Mouse (Mus musculus): ENCODE results near the gene Adat2.

Gene Adat2

DNA sequence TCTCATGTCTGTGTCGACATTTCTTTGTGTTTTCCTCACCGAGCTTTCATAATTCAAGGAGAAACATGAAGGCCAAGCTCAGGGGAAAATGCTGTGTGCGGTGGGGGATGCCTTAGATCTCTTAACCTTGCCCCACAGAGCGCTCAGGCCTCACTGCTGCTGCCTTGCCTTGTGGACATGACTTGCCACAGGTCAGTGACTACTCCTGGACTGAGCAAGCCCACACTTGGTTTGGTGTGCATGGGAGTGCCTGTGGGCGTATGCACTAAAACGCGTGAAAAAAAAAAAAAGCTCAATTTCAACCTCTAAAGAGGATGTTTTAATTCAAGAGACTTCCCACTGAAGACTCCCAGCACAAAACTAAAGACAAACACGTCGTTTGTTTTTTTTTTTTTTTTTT, 44.2 kb downstream of the Adat2 start:
- no peak for DNase-seq

DNA sequence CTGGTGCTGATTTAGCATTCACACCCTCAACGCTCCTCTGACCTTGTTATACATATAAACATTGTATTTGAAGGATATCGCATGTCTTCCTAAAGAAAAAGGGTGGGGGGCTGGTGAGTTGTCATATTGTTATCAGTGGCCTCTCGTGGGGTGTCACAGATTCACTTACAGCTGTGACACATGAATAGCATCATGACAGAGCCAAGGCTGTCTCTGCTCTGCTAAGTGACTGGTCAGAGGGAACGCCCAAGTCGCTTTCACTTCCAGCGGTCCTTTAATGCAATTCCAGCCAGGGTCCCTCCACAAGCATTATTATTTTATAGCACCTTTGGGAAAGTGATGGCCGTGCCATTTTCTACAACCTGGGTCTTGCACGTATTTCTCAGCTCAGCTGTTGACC, 44.8 kb downstream of the Adat2 start:
- no peak for DNase-seq

- no peak for DNase-seq
Observed at GRCm38 (mm10) chr10:13600926-13601325, 48.2 kb downstream of the Adat2 start.
